Mouse (Mus musculus): Measurements from ENCODE around the gene Casp14.

DNA sequence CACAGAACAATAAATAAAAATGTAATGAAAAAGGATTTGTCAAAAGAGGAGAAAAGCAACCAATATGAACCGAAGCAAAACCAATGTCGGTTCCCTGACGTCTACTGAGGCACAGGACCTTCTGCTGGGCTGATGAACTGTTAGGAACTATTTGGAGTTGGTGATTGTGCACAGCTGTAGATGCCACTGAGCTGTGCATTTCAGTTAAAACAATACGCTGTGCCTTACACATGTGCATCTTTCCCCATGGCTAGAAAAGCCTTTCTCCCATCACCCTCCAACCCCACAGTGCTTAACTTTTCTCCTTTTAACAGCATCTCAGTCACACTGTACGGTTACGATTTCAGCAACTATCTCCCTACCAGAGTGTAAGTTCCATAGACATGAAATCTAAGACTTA, 28.1 kb downstream of the Casp14 start:
- no peak for TF ChIP-seq CTCF (IDR thresholded peaks at IDR 0.05; ENCODE audit: insufficient read depth, low read depth, low read length)
- TF ChIP-seq POLR2A (IDR thresholded peaks at IDR 0.05; ENCODE audit: insufficient read depth, low read depth, low read length), result no peak

All from olfactory bulb, adult 2 months (tissue).